Mouse (Mus musculus): Measurements from ENCODE around the gene Alk. TPM values are rescaled to one million over a fixed set of nuclear protein-coding genes. Genes with fewer than 3 reads are reported as not detected.

The Alk gene
- total RNA-seq, 2 experiments from 2014 or later = 6.2 to 9.4 TPM

GRCm38 (mm10) chr17:71870641-71871040 is 733.8 kb downstream of the Alk start:
- intact Hi-C loops (cut with DNase I) = no loop called here
- DNase-seq (ENCODE audit: low spot score in 2 of 2) = no peak

GRCm38 (mm10) chr17:71870232-71870621 is 734.2 kb downstream of the Alk start:
- DNase-seq (ENCODE audit: low spot score in 2 of 2) = no peak
- intact Hi-C loops (cut with DNase I) = no loop called here

GRCm38 (mm10) chr17:71869372-71870231 is 734.8 kb downstream of the Alk start:
- intact Hi-C loops (cut with DNase I) = no loop called here
- DNase-seq (ENCODE audit: low spot score in 2 of 2) = peak; percentile 24 to 28

- intact Hi-C loops (cut with DNase I) = no loop called here
- DNase-seq (ENCODE audit: low spot score in 2 of 2) = peak in 1 of 2 experiments; percentile 61
These were observed 735.6 kb downstream of the Alk start for GRCm38 (mm10) chr17:71868828-71869227.

- intact Hi-C loops (cut with DNase I) = no loop called here
- no peak for DNase-seq (ENCODE audit: low spot score in 2 of 2)
These were observed 736.5 kb downstream of the Alk start for GRCm38 (mm10) chr17:71867892-71868291.

GRCm38 (mm10) chr17:71865437-71865836 is 739.0 kb downstream of the Alk start:
- DNase-seq (ENCODE audit: low spot score in 2 of 2) = no peak
- intact Hi-C loops (cut with DNase I) = no loop called here

GRCm38 (mm10) chr17:71864039-71864438 is 740.4 kb downstream of the Alk start:
- intact Hi-C loops (cut with DNase I) = no loop called here
- DNase-seq (ENCODE audit: low spot score in 2 of 2) = no peak

- intact Hi-C loops (cut with DNase I) = no loop called here
- no peak for DNase-seq (ENCODE audit: low spot score in 2 of 2)
These were observed 741.5 kb downstream of the Alk start for GRCm38 (mm10) chr17:71862895-71863294.

- DNase-seq (ENCODE audit: low spot score in 2 of 2) = no peak
- intact Hi-C loops (cut with DNase I) = no loop called here
These were observed 742.2 kb downstream of the Alk start for GRCm38 (mm10) chr17:71862184-71862583.

- DNase-seq (ENCODE audit: low spot score in 2 of 2) = no peak
- intact Hi-C loops (cut with DNase I) = no loop called here
These were observed 772.5 kb downstream of the Alk start for GRCm38 (mm10) chr17:71831960-71832359.

- intact Hi-C loops (cut with DNase I) = no loop called here
- no peak for DNase-seq (ENCODE audit: low spot score in 2 of 2)
These were observed 775.6 kb downstream of the Alk start for GRCm38 (mm10) chr17:71828647-71829414.

GRCm38 (mm10) chr17:71827627-71828026 is 776.8 kb downstream of the Alk start:
- no peak for DNase-seq (ENCODE audit: low spot score in 2 of 2)
- intact Hi-C loops (cut with DNase I) = no loop called here

GRCm38 (mm10) chr17:71826603-71827002 is 777.8 kb downstream of the Alk start:
- intact Hi-C loops (cut with DNase I) = no loop called here
- DNase-seq (ENCODE audit: low spot score in 2 of 2) = peak in 1 of 2 experiments; percentile 57

GRCm38 (mm10) chr17:71823622-71824306 is 780.7 kb downstream of the Alk start:
- intact Hi-C loops (cut with DNase I) = no loop called here
- no peak for DNase-seq (ENCODE audit: low spot score in 2 of 2)

Other genes with a start within 250 kb of the Alk start
- gene Ypel5, start 231.8 kb upstream of the Alk start, total RNA-seq (2021) = 10 to 100 TPM; 83.5 to 91.9 TPM

Measured in left cerebral cortex, postnatal 25 days (tissue).